Mouse (Mus musculus) lung, embryonic 15.5 days (tissue): ENCODE results near the gene 1700020N15Rik. TPM values are rescaled to one million over a fixed set of nuclear protein-coding genes. Genes with fewer than 3 reads are reported as not detected.
"Not testable (repeated sequence)": the region's sequence is repeated elsewhere in the genome, so short reads cannot be mapped to it uniquely, and the experiment has no call there.

Experiments used
- ATAC-seq: fragments of 200-750 bp; cut with Nextera tagmentation; 2 replicates; pipeline ENCODE4 v1.8.0; 2017; ENCODE audit warnings: moderate number of reproducible peaks, borderline replicate concordance; ENCODE audit not compliant: low FRiP score, low TSS enrichment; ENCODE audit errors: extremely low read depth
- H3K27ac ChIP-seq: fragments of 300-500 bp; sonication (generic); 2 replicates; pipeline ENCODE4 v1.5.1; 2015; ENCODE audit warnings: moderate library complexity, mild to moderate bottlenecking, inconsistent platforms
- H3K27me3 ChIP-seq: fragments of 300-500 bp; sonication (generic); 2 replicates; pipeline ENCODE4 v1.6.1; 2015; ENCODE audit warnings: inconsistent platforms
- H3K36me3 ChIP-seq: fragments of 300-500 bp; sonication (generic); 2 replicates; pipeline ENCODE4 v1.6.1; 2015; ENCODE audit warnings: inconsistent platforms
- H3K4me1 ChIP-seq: fragments of 300-500 bp; sonication (generic); 2 replicates; pipeline ENCODE4 v1.6.1; 2015; ENCODE audit warnings: inconsistent platforms
- H3K4me2 ChIP-seq: fragments of 300-500 bp; sonication (generic); 2 replicates; pipeline ENCODE4 v1.6.1; 2015; ENCODE audit warnings: inconsistent platforms, mild to moderate bottlenecking, moderate library complexity
- H3K4me3 ChIP-seq: fragments of 300-500 bp; sonication (generic); 2 replicates; pipeline ENCODE4 v1.5.1; 2015; ENCODE audit warnings: mild to moderate bottlenecking, inconsistent platforms
- H3K9ac ChIP-seq: fragments of 300-500 bp; sonication (generic); 2 replicates; pipeline ENCODE4 v1.6.1; 2015; ENCODE audit warnings: inconsistent platforms
- H3K9me3 ChIP-seq: fragments of 300-500 bp; sonication (generic); 2 replicates; pipeline ENCODE4 v1.6.1; 2016; ENCODE audit warnings: inconsistent platforms
- WGBS: fragments of 180-500 bp; shearing (Covaris S2); methylation state at CpG from one replicate; pipeline ENCODE4 v1.1.7; 2015; 5-methylcytosine and 5-hydroxymethylcytosine counted together
- polyA plus RNA-seq: library from polyadenylated mRNA; unstranded; fragments of >200 nt; fragmentation: Nextera tagmentation; extraction: Ambion mirVana; gene quantifications from 2 replicates; pipeline ENCODE4 v1.2.1, GENCODE M21; 2015

1700020N15Rik gene
- not detected in 2 replicates for polyA plus RNA-seq

- not testable (repeated sequence) for H3K27ac ChIP-seq, H3K4me1 ChIP-seq, H3K9me3 ChIP-seq, H3K4me2 ChIP-seq, H3K9ac ChIP-seq, ATAC-seq, H3K27me3 ChIP-seq, H3K36me3 ChIP-seq, H3K4me3 ChIP-seq
- 63% methylated on average over 3 of the region's 5 CpGs for WGBS
Observed at GRCm38 (mm10) chrX:69945000-69945399, at the start of gene 1700020N15Rik. TSS of gene 1700020N15Rik (plus strand) at chrX:69945300.

GRCm38 (mm10) chrX:69976790-69977579, 31.9 kb downstream of the 1700020N15Rik start:
- Histone ChIP-seq H3K9me3 (no peaks in the 10 kb centered on the region), H3K4me1 (no peaks in the 10 kb centered on the region), H3K9ac (no peak overlapping the region), H3K36me3 (no peaks in the 10 kb centered on the region), H3K4me2 (no peak overlapping the region), H3K4me3 (no peak overlapping the region), H3K27me3 (no peaks in the 10 kb centered on the region), H3K27ac (no peak overlapping the region)
- no peak for ATAC-seq
- WGBS: 54% methylated on average over 2 of the region's 2 CpGs
